Mouse (Mus musculus) forebrain, embryonic 13.5 days (tissue): Measurements from ENCODE around the gene Vmn1r148. TPM values are rescaled to one million over a fixed set of nuclear protein-coding genes. Genes with fewer than 3 reads are reported as not detected.
"Not testable (repeated sequence)": the region's sequence is repeated elsewhere in the genome, so short reads cannot be mapped to it uniquely, and the experiment has no call there.

ENCODE experiments used
- ATAC-seq: fragments of 200-750 bp; cut with Nextera tagmentation; 2 replicates; pipeline ENCODE4 v1.8.0; 2017
- H3K27ac ChIP-seq: fragments of 300-500 bp; sonication (generic); 2 replicates; pipeline ENCODE4 v1.5.1; 2015; ENCODE audit warnings: inconsistent platforms, mild to moderate bottlenecking, moderate library complexity
- H3K27me3 ChIP-seq: fragments of 300-500 bp; sonication (generic); 2 replicates; pipeline ENCODE4 v1.6.1; 2015; ENCODE audit warnings: mild to moderate bottlenecking, inconsistent platforms
- H3K36me3 ChIP-seq: fragments of 300-500 bp; sonication (generic); 2 replicates; pipeline ENCODE4 v1.6.1; 2015; ENCODE audit warnings: mild to moderate bottlenecking, inconsistent platforms; ENCODE audit not compliant: poor library complexity, severe bottlenecking
- H3K4me1 ChIP-seq: fragments of 300-500 bp; sonication (generic); 2 replicates; pipeline ENCODE4 v1.6.1; 2015; ENCODE audit warnings: inconsistent platforms
- H3K4me2 ChIP-seq: fragments of 300-500 bp; sonication (generic); 2 replicates; pipeline ENCODE4 v1.6.1; 2015; ENCODE audit warnings: inconsistent platforms, mild to moderate bottlenecking, moderate library complexity
- H3K4me3 ChIP-seq: fragments of 300-500 bp; sonication (generic); 2 replicates; pipeline ENCODE4 v1.5.1; 2015; ENCODE audit warnings: mild to moderate bottlenecking, inconsistent platforms
- H3K9ac ChIP-seq: fragments of 300-500 bp; sonication (generic); 2 replicates; pipeline ENCODE4 v1.6.1; 2015; ENCODE audit warnings: mild to moderate bottlenecking, inconsistent platforms
- H3K9me3 ChIP-seq: fragments of 300-500 bp; sonication (generic); replicated peaks from 2 replicates; pipeline ENCODE4 v1.6.1; 2016; ENCODE audit warnings: inconsistent platforms
- WGBS: fragments of 180-500 bp; shearing (Covaris S2); methylation state at CpG from one replicate; pipeline ENCODE4 v1.1.7; 2015; 5-methylcytosine and 5-hydroxymethylcytosine counted together
- polyA plus RNA-seq: library from polyadenylated mRNA; unstranded; fragments of >200 nt; fragmentation: Nextera tagmentation; extraction: Ambion mirVana; gene quantifications from 2 replicates; pipeline ENCODE4 v1.2.1, GENCODE M21; 2015

Gene Vmn1r148
- polyA plus RNA-seq, result not detected in 2 replicates

DNA sequence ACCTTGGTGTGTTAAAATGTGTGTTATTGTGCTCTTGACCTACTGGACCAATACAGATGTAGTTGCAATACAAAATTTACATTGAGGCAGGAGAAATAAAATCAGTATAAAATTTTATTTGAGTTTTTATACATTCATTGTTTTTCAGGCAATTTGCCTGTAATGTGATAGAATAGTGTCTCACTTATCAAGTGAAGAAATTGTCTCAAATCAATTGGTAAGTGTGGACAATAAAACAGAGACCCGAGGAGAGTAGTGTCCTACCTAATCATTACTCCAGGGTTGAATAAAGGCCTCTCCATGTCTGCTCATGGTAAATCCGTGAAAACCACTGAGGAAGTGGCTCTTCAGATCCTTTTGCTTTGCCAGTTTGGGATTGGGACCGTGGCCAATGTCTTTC is at the start of gene Vmn1r148:
Vmn1r148 (plus strand) TSS at position 301 of the 400 bp plus-strand sequence.
- H3K27ac ChIP-seq, ATAC-seq, H3K4me1 ChIP-seq, H3K36me3 ChIP-seq, H3K9ac ChIP-seq, H3K4me2 ChIP-seq, H3K4me3 ChIP-seq, H3K9me3 ChIP-seq, H3K27me3 ChIP-seq: not testable (repeated sequence)
- WGBS, result no CpG with 5 or more reads among the region's 3 CpGs

DNA sequence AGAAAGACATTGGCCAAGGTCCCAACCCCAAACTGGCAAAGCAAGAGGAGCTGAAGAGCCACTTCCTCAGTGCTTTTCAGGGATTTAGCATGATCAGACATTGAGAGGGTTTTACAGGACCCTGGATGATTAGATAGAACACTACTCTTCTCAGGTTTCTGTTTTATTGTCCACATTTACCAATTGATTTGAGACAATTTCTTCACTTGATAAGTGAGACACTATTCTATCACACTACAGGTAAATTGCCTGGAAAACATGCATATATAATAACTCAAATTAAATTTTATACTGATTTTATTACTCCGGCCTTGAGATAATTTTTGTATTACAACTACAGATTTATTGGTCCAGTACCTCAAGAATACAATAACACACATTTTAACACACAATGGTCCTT is 42.4 kb upstream of the Vmn1r148 start, which contains the start of gene Gm8660:
Gm8660 (minus strand) TSS at position 101 of the 400 bp plus-strand sequence.
- not testable (repeated sequence) for H3K4me3 ChIP-seq, H3K9ac ChIP-seq, H3K4me2 ChIP-seq, H3K27me3 ChIP-seq, H3K4me1 ChIP-seq, H3K36me3 ChIP-seq, ATAC-seq, H3K27ac ChIP-seq, H3K9me3 ChIP-seq
- no CpG with 5 or more reads among the region's 1 CpGs for WGBS

DNA sequence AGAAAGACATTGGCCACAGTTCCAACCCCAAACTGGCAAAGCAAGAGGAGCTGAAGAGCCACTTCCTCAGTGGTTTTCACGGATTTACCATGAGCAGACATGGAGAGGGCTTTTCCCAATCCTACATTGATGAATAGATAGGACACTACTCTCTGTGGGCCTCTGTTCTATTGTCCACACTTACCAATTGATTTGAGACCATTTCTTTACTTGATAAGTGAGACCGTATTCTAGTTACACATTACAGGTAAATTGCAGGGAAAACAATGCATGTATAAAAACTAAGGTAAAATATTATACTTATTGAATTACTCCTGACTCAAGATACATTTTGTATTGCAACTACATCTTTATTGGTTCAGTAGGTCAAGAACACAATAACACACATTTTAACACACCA is 24.7 kb downstream of the Vmn1r148 start, which contains the start of gene Vmn1r149:
Vmn1r149 (minus strand) TSS at position 101 of the 400 bp plus-strand sequence.
- no CpG with 5 or more reads among the region's 2 CpGs for WGBS

DNA sequence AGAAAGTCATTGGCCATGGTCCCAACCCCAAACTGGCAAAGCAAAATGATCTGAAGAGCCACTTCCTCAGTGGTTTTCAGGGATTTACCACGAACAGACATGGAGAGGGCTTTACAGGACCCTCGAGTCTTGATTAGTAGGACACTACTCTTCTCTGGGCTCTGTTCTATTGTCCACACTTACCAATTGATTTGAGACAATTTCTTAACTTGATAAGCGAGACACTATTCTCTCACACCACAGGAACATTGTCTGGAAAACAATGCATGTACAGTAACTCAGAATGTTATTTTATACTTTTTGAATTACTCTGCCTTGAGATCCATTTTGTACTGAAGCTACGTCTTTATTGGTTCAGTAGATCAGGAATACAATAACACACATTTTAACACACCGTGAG is 50.6 kb downstream of the Vmn1r148 start, which contains the start of gene Gm10665:
Gm10665 (minus strand) TSS at position 101 of the 400 bp plus-strand sequence.
- no CpG with 5 or more reads among the region's 5 CpGs for WGBS
- not testable (repeated sequence) for ATAC-seq

More for the DNA sequence above, 24.7 kb downstream of the Vmn1r148 start, which contains the start of gene Vmn1r149:
- H3K4me3 ChIP-seq, H3K36me3 ChIP-seq, H3K4me1 ChIP-seq, H3K9me3 ChIP-seq, H3K9ac ChIP-seq, H3K27ac ChIP-seq, H3K27me3 ChIP-seq, H3K4me2 ChIP-seq, ATAC-seq: not testable (repeated sequence)

More for the DNA sequence above, 50.6 kb downstream of the Vmn1r148 start, which contains the start of gene Gm10665:
- H3K4me1 ChIP-seq, H3K4me2 ChIP-seq, H3K9me3 ChIP-seq, H3K4me3 ChIP-seq, H3K9ac ChIP-seq, H3K36me3 ChIP-seq, H3K27me3 ChIP-seq, H3K27ac ChIP-seq: not testable (repeated sequence)

Other genes with a start within 250 kb of the Vmn1r148 start
- not detected in 2 replicates for gene Vmn1r142, start 249.5 kb upstream of the Vmn1r148 start, polyA plus RNA-seq
- gene Vmn1r143, start 224.2 kb upstream of the Vmn1r148 start, polyA plus RNA-seq, result not detected in 2 replicates
- not detected in 2 replicates for gene Gm8653, start 212.3 kb upstream of the Vmn1r148 start, polyA plus RNA-seq
- gene Gm8453, start 184.1 kb upstream of the Vmn1r148 start, polyA plus RNA-seq, result not detected in 2 replicates
- gene Gm4187, start 83.9 kb upstream of the Vmn1r148 start, polyA plus RNA-seq, result not detected in 2 replicates
- not detected in 2 replicates for gene Gm8660, start 42.5 kb upstream of the Vmn1r148 start, polyA plus RNA-seq
- not detected in 2 replicates for gene Vmn1r149, start 24.6 kb downstream of the Vmn1r148 start, polyA plus RNA-seq
- not detected in 2 replicates for gene Gm10665, start 50.5 kb downstream of the Vmn1r148 start, polyA plus RNA-seq
- not detected in 2 replicates for gene Vmn1r151, start 86.1 kb downstream of the Vmn1r148 start, polyA plus RNA-seq
- gene Vmn1r152, start 109.4 kb downstream of the Vmn1r148 start, polyA plus RNA-seq, result not detected in 2 replicates
- not detected in 2 replicates for gene Gm8677, start 121.3 kb downstream of the Vmn1r148 start, polyA plus RNA-seq
- gene Gm4201, start 151.8 kb downstream of the Vmn1r148 start, polyA plus RNA-seq, result not detected in 2 replicates
- gene Gm4565, start 174.5 kb downstream of the Vmn1r148 start, polyA plus RNA-seq, result not detected in 2 replicates
- gene Vmn1r155, start 244.4 kb downstream of the Vmn1r148 start, polyA plus RNA-seq, result not detected in 2 replicates